ENCODE assay signal across 8 mouse cellular contexts in the genomic region with DNA sequence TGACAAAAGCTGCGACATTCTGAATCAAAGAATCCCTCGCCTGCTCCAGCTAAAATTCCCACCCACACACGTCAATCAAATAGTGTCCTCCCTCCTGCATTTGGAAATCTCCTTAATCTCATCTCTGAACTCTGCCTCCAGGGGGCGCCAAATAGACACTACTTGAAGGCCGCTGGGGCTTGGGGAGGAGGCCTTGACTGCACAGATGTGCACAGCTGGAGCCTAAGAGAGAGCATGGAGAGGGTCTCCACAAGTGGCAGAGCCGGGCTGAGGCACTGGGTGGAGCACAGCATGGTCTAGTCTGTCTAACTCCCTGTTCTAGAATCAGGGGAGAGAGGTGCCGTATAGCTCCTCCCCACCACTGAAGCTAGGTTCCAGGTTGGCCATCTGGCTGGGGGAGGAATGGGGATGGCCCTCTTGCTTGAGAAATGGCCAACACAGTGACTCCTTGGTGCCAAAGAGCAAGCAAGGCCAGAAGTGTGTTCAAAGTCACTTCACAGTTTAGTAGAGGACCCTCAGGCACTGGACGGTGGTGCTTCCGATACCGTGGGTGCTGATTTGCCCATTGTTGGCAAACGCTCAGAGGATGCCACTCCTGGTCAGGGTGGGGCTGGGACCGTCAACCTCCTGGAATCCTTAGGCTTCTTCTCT. TPM values are rescaled to one million over a fixed set of nuclear protein-coding genes. Genes with fewer than 3 reads are reported as not detected.
A peak's percentile ranks its signal among the peaks of the same experiment; 100 is the strongest.
DNase-seq lines count a peak whose midpoint lies in the region; ATAC-seq and TF ChIP-seq lines count a peak whose summit lies in the region.
"Had no signal": no experiment of that assay in that cellular context is flagged by ENCODE, and none has a peak within 500 bp of the region (broad histone marks: within the 10 kb centered on the region; RNA-seq: fewer than 3 reads in every experiment).

No protein-coding gene starts in this region.

- ATAC-seq in forebrain, postnatal 0 days = peak; percentile 66

- H3K9ac ChIP-seq in forebrain, postnatal 0 days = no peak overlapping the region

- 47% methylated on average over 12 of the region's 12 CpGs for WGBS in forebrain, postnatal 0 days

- no peak overlapping the region for H3K4me3 ChIP-seq in forebrain, postnatal 0 days (ENCODE audit: low read depth, low read length)

- H3K4me1 ChIP-seq in forebrain, postnatal 0 days (ENCODE audit: insufficient read depth) = no peaks in the 10 kb centered on the region

- DNase-seq in NIH3T3 (ENCODE audit: low read depth) = peak; percentile 81
- DNase-seq in c-Kit-positive CD71-positive TER-119-negative erythroid progenitor cells, embryonic 14.5 days (ENCODE audit: low read depth) = peak; percentile 72
- peak; percentile 77 for DNase-seq in forebrain, postnatal 0 days
- peak; percentile 42 for DNase-seq in hindlimb bud, embryonic 11.5 days (ENCODE audit: extremely low spot score, low read depth, low spot score)
- peak; percentile 76 to 84 for DNase-seq in left cerebral cortex, adult 18-20 months (ENCODE audit: low spot score in 2 of 2)
- peak; percentile 89 for DNase-seq in mesoderm, embryonic 11.5 days (ENCODE audit: low read depth, low spot score)
- peak; percentile 71 to 90 for DNase-seq in spleen, postnatal 10 days (ENCODE audit: low spot score in 2 of 2)

- no peaks in the 10 kb centered on the region for H3K9me3 ChIP-seq in forebrain, postnatal 0 days (ENCODE audit: low read length)

- H3K4me2 ChIP-seq in forebrain, postnatal 0 days (ENCODE audit: low read depth) = no peak overlapping the region

- no peak overlapping the region for H3K27ac ChIP-seq in forebrain, postnatal 0 days (ENCODE audit: low read depth, low read length)
- H3K27ac ChIP-seq: macrophage had no signal

- TF ChIP-seq CTCF in forebrain, postnatal 0 days (IDR thresholded peaks at IDR 0.05; ENCODE audit: low read depth) = peak; percentile 76

- no peaks in the 10 kb centered on the region for H3K36me3 ChIP-seq in forebrain, postnatal 0 days (ENCODE audit: insufficient read depth)

- no peaks in the 10 kb centered on the region for H3K27me3 ChIP-seq in forebrain, postnatal 0 days (ENCODE audit: insufficient read depth, low read length)

RNA-seq across cellular contexts. Expression of a gene that starts 32.6 kb away (rescaled TPM):
- total RNA-seq in forebrain, postnatal 0 days (2014; rRNA removed) = 0.86 and 1.5 TPM in 2 replicates
- polyA plus RNA-seq in forebrain, postnatal 0 days (2015; fragmentation: Nextera tagmentation; extraction: Ambion mirVana) = 1.8 and 2.1 TPM in 2 replicates
- total RNA-seq in left cerebral cortex, adult 18-20 months (2021) = 1 to 10 TPM; 3.8 to 4.8 TPM

RNA-seq across cellular contexts. Expression of a gene that starts 51.6 kb away (rescaled TPM):
- 10.8 and 10.9 TPM in 2 replicates for total RNA-seq in forebrain, postnatal 0 days (2014; rRNA removed)
- 5.9 and 6.7 TPM in 2 replicates for polyA plus RNA-seq in forebrain, postnatal 0 days (2015; fragmentation: Nextera tagmentation; extraction: Ambion mirVana)
- total RNA-seq in left cerebral cortex, adult 18-20 months (2021) = 10 to 100 TPM; 10.1 to 11.9 TPM
